Mouse (Mus musculus): ENCODE measurements around the gene Gm8281.
"Not testable (repeated sequence)": the region's sequence is repeated elsewhere in the genome, so short reads cannot be mapped to it uniquely, and the experiment has no call there.

Gene Gm8281

DNA sequence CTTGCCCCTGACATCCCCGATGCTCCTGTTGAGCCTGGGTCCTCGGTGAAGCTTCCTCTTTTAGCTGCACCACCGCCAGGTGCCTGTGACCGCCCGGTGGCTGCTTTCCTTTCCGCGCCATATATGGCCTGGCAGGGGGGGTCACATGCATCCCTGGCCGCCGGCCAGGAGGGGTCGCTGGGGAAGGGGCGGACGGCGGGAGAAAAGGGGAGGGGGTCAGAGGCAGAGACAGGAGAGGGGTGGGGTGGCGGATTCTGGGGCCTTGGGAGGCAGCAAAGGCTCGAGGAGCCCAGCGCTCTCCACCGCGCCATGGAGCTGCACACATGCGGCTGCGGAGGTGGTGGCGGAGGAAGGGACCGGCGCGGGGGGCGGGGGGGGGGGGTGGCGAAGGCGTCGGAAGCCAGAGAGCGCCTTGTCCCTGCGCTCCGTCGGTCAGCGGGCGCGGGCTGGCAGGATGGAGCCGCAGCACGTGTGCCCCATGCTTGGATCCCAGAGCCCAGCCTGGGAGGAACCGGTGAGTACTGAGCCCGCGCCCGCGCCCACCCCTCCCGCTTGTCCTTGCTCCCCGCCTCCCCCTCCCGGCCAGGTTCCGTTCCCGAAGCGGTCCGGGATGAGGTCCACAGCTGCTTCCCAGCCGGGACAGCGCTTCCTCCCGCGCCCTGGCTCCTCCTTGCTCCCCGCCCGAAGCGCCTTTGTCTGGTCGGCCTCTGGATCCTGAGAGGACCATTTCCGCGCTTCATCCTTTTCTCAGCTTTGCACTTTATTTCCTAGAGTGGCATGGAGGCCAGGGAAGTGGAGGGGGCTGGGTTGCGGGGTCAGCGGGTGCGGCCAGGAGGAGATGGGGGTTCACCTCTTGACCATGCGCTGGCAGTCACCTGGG, at the start of gene Gm8281:
Gm8281 (plus strand) TSS at position 430 of the 880 bp plus-strand sequence.
- DNase-seq (ENCODE audit: low spot score) = not testable (repeated sequence)

GRCm38 (mm10) chr14:5050329-5050728, 20.5 kb upstream of the Gm8281 start, which contains the start of gene 4930555G01Rik:
TSS of gene 4930555G01Rik (plus strand) at chr14:5050629.
- not testable (repeated sequence) for DNase-seq (ENCODE audit: low spot score)

- DNase-seq (ENCODE audit: low spot score) = not testable (repeated sequence)
Observed at GRCm38 (mm10) chr14:5131219-5131618, 60.4 kb downstream of the Gm8281 start, which contains the start of gene Gm8279. TSS of gene Gm8279 (plus strand) at chr14:5131519.

Measured in spleen, adult 12 weeks (tissue).